Mouse (Mus musculus) kidney, embryonic 14.5 days (tissue): Measurements from ENCODE around the gene Faiml. TPM values are rescaled to one million over a fixed set of nuclear protein-coding genes. Genes with fewer than 3 reads are reported as not detected.

Experiments
- ATAC-seq: fragments of 200-750 bp; cut with Nextera tagmentation; 2 replicates; pipeline ENCODE4 v1.8.0; 2017; ENCODE audit warnings: moderate number of reproducible peaks, mild to moderate bottlenecking, moderate TSS enrichment, moderate library complexity; ENCODE audit not compliant: low FRiP score, low TSS enrichment
- H3K27ac ChIP-seq: fragments of 300-500 bp; sonication (generic); 2 replicates; pipeline ENCODE4 v1.5.1; 2014; ENCODE audit warnings: low read depth, mild to moderate bottlenecking, low read length, moderate library complexity, mixed read lengths
- H3K27me3 ChIP-seq: fragments of 300-500 bp; sonication (generic); 2 replicates; pipeline ENCODE4 v1.6.1; 2014; ENCODE audit warnings: mild to moderate bottlenecking, low read length; ENCODE audit not compliant: control insufficient read depth, insufficient read depth
- H3K36me3 ChIP-seq: fragments of 300-500 bp; sonication (generic); 2 replicates; pipeline ENCODE4 v1.6.1; 2014; ENCODE audit warnings: low read length, mixed read lengths; ENCODE audit not compliant: control insufficient read depth, insufficient read depth
- H3K4me1 ChIP-seq: fragments of 300-500 bp; sonication (generic); 2 replicates; pipeline ENCODE4 v1.6.1; 2014; ENCODE audit warnings: low read length, mixed read lengths; ENCODE audit not compliant: control insufficient read depth, insufficient read depth
- H3K4me2 ChIP-seq: fragments of 300-500 bp; sonication (generic); replicated peaks from 2 replicates; pipeline ENCODE4 v1.6.1; 2014; ENCODE audit warnings: low read depth, mild to moderate bottlenecking, low read length
- H3K4me3 ChIP-seq: fragments of 300-500 bp; sonication (generic); 2 replicates; pipeline ENCODE4 v1.5.1; 2014; ENCODE audit warnings: mild to moderate bottlenecking, low read length
- H3K9ac ChIP-seq: fragments of 300-500 bp; sonication (generic); 2 replicates; pipeline ENCODE4 v1.6.1; 2014; ENCODE audit warnings: low read depth, mild to moderate bottlenecking, low read length, moderate library complexity
- H3K9me3 ChIP-seq: fragments of 300-500 bp; sonication (generic); 2 replicates; pipeline ENCODE4 v1.6.1; 2016; ENCODE audit warnings: low read length; ENCODE audit not compliant: control insufficient read depth
- WGBS: fragments of 180-500 bp; shearing (Covaris S2); extraction: QIAGEN DNeasy Blood & Tissue Kit; methylation state at CpG from one replicate; pipeline ENCODE4 v1.1.7; 2014; 5-methylcytosine and 5-hydroxymethylcytosine counted together
- polyA plus RNA-seq: library from polyadenylated mRNA; unstranded; fragments of >200 nt; fragmentation: Nextera tagmentation; extraction: Ambion mirVana; gene quantifications from 2 replicates; pipeline ENCODE4 v1.2.1, GENCODE M21; 2014

Faiml gene
- polyA plus RNA-seq, 1 experiment from 2014 or later, result not detected

DNA sequence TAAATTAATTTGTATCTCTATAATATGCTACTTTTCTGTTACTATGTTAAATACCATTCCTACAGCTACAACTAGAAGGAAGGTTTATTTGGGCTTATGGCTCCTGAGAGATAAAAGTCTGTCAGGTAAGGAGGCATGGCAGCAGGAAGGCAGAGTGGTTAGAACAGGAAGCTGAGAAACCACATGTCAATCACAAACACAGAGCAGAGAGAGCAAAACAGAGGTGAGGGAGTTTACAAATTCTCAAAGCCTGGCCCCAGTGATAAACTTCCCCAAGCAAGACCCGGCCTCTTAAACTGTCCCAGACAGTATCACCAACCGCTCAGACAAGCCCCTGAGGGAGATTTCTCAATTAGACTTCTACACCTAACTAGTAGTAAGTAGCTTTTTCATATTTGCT, 20.9 kb downstream of the Faiml start:
- no peak overlapping the region for H3K9ac ChIP-seq
- H3K9me3 ChIP-seq, result no peaks in the 10 kb centered on the region
- no peak overlapping the region for H3K4me2 ChIP-seq
- no peaks in the 10 kb centered on the region for H3K4me1 ChIP-seq
- H3K36me3 ChIP-seq, result no peaks in the 10 kb centered on the region
- ATAC-seq, result no peak
- 76% methylated on average over 2 of the region's 2 CpGs for WGBS
- no peaks in the 10 kb centered on the region for H3K27me3 ChIP-seq
- H3K4me3 ChIP-seq, result no peak overlapping the region
- H3K27ac ChIP-seq, result no peak overlapping the region

DNA sequence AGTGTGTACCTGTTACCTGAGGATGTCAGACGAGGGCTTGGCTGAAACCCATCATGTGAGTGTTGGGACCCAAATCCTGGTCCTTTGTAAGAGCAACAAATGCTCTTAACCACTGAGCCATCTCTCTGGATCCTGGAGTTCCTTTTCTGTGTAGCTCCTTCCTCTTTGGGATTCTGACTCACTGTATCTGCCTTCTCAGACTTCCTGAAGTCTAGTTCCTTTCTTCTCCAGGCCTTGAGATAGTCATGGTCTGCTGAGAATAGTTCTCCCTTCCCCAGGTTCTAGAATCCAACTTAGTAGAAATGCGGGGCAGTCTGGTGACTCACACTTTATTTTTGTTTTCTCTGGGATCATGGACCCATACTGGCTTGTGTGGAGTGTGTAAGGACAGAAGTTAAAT, 24.4 kb downstream of the Faiml start:
- no peak overlapping the region for H3K27ac ChIP-seq
- no peaks in the 10 kb centered on the region for H3K9me3 ChIP-seq
- 66% methylated on average over 2 of the region's 2 CpGs for WGBS
- no peak overlapping the region for H3K9ac ChIP-seq
- H3K36me3 ChIP-seq, result no peaks in the 10 kb centered on the region
- no peak for ATAC-seq
- no peak overlapping the region for H3K4me2 ChIP-seq
- H3K4me1 ChIP-seq, result no peaks in the 10 kb centered on the region
- no peak overlapping the region for H3K4me3 ChIP-seq
- H3K27me3 ChIP-seq, result no peaks in the 10 kb centered on the region

DNA sequence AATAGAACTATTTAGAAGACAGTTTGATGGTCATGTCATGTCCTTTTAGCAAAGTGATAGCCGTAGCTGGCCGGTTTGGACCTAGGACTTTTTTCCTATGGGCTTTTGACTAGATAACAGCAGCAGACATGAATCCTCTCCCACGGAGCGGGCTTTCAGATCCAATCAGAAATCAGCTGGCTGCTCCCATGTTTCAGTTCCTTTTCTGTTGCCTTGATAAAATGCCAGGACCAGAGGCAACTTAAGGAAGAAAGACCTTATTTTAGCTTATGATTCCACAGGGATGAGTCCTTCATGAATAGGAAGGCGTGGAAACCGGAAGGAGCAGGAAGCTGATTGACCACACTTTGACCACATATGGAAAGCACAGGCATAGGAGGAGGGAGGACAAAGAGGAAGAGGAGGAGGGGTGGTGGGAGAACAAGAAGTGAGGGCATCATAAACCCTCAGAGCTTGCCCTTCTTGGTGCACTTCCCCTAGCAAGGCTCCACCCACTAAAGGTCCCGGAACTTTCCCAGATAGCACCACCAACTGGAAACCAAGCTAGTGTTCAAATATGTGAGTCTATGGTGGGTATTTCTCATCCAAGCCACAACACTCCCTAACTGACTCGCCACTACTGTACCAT, 53.9 kb downstream of the Faiml start:
- Histone ChIP-seq H3K27ac (no peak overlapping the region), H3K36me3 (no peaks in the 10 kb centered on the region), H3K4me3 (no peak overlapping the region), H3K4me2 (no peak overlapping the region), H3K9me3 (no peaks in the 10 kb centered on the region), H3K9ac (no peak overlapping the region), H3K27me3 (no peaks in the 10 kb centered on the region), H3K4me1 (no peaks in the 10 kb centered on the region)
- WGBS, result 71% methylated on average over 8 of the region's 8 CpGs
- ATAC-seq, result no peak

DNA sequence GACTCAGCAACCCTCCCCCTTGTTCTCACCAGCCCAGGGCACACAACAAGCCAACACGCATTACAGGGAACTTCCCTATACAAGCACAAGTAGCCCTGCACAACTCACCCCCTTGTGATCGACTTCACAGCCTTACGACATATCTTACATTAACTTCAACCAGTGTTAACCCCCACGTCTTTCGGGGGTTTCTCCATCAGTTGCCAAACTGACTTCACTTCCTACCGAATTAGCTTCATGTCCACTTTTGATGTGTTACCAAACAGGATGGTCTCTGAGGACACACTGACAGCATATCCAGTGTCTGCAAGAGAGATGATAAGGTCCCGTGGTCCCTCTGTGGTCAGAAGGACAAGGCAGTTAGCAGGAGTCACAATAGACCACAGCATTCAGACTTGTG, 54.9 kb downstream of the Faiml start:
- no peak for ATAC-seq
- Histone ChIP-seq H3K27ac (no peak overlapping the region), H3K27me3 (no peaks in the 10 kb centered on the region), H3K9me3 (no peaks in the 10 kb centered on the region), H3K4me2 (no peak overlapping the region), H3K4me3 (no peak overlapping the region), H3K36me3 (no peaks in the 10 kb centered on the region), H3K4me1 (no peaks in the 10 kb centered on the region), H3K9ac (no peak overlapping the region)
- 91% methylated on average over 7 of the region's 7 CpGs for WGBS

DNA sequence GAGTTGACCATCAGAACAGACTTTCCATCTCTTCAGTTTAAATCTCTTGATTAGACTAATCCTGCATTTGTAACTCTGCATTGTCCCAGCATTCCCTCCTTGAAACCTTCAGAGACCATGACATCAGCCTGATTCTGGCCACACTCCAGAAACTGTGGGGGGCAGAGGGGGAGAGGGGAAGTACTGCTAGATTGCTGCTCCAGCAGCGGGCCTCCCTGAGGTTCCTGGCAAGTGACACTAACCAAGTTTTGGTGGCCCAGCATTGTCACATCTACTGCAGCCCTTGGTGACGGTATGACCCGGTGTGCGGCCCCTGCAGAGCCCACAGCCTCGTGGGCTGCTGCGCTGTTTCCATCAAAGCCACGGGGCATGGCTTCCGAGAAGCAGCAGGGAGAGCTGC, 56.8 kb downstream of the Faiml start:
- no peak overlapping the region for H3K4me2 ChIP-seq
- no peaks in the 10 kb centered on the region for H3K27me3 ChIP-seq
- no peak overlapping the region for H3K4me3 ChIP-seq
- no peaks in the 10 kb centered on the region for H3K36me3 ChIP-seq
- H3K9ac ChIP-seq, result no peak overlapping the region
- H3K9me3 ChIP-seq, result no peaks in the 10 kb centered on the region
- no peak overlapping the region for H3K27ac ChIP-seq
- ATAC-seq, result no peak
- no peaks in the 10 kb centered on the region for H3K4me1 ChIP-seq
- WGBS, result 72% methylated on average over 8 of the region's 8 CpGs

Other genes starting within 250 kb of the Faiml start
- 0.13 TPM in 1 of 2 replicates, not detected in the other for gene Gm1123, start 201.5 kb downstream of the Faiml start, polyA plus RNA-seq
- 1.0 and 1.1 TPM in 2 replicates for gene Pik3cb, start 96.6 kb downstream of the Faiml start, polyA plus RNA-seq
- 26.8 and 32.0 TPM in 2 replicates for gene Cep70, start 6.1 kb upstream of the Faiml start, polyA plus RNA-seq
- 0.17 and 0.76 TPM in 2 replicates for gene Esyt3, start 121.3 kb upstream of the Faiml start, polyA plus RNA-seq
- 9.9 and 11.8 TPM in 2 replicates for gene Mras, start 200.1 kb upstream of the Faiml start, polyA plus RNA-seq
- gene Nme9, start 214.2 kb upstream of the Faiml start, polyA plus RNA-seq, result not detected in 2 replicates